Mouse (Mus musculus): ENCODE data around the gene St3gal4.

DNA sequence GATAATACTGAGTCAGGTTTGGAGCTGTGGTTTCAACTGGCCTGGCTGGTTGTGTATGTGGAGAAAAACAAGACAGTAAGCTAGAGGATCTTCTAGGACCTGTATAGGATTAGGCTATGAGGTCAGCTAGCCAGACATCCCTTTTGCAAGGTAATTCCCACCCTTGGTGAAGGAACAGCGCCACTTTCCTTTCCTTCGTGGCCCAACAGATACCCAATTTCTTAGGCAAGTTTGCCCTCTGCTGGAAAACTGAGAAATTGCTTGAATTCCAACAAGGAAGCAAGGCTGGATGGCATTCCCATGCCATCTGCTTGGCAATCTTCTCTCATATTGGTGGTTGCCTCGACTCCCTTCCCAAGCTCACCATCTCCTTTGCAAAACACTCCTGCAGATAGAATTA, 99.7 kb downstream of the St3gal4 start:
- TF ChIP-seq CTCF (IDR thresholded peaks at IDR 0.05; ENCODE audit: insufficient read depth, low read length) (peak; percentile 34), POLR2A (IDR thresholded peaks at IDR 0.05; ENCODE audit: borderline replicate concordance, extremely low read depth, low read depth, low read length) (no peak)

Measured in lung, adult 2 months (tissue).